Mouse (Mus musculus) hindbrain, embryonic 15.5 days (tissue): ENCODE measurements around the gene Clec16a. TPM values are rescaled to one million over a fixed set of nuclear protein-coding genes. Genes with fewer than 3 reads are reported as not detected.
A peak's percentile ranks its signal among the peaks of the same experiment; 100 is the strongest.

ENCODE experiments used
- ATAC-seq: fragments of 200-750 bp; cut with Nextera tagmentation; 2 replicates; pipeline ENCODE4 v1.8.0; 2017; ENCODE audit warnings: low read depth, moderate number of reproducible peaks, moderate TSS enrichment; ENCODE audit not compliant: low FRiP score
- H3K27ac ChIP-seq: fragments of 300-500 bp; sonication (generic); replicated peaks from 2 replicates; pipeline ENCODE4 v1.5.1; 2015; ENCODE audit warnings: mild to moderate bottlenecking, inconsistent platforms
- H3K27me3 ChIP-seq: fragments of 300-500 bp; sonication (generic); 2 replicates; pipeline ENCODE4 v1.6.1; 2015; ENCODE audit warnings: control low read depth, inconsistent platforms
- H3K36me3 ChIP-seq: fragments of 300-500 bp; sonication (generic); 2 replicates; pipeline ENCODE4 v1.6.1; 2015; ENCODE audit warnings: control low read depth, inconsistent platforms
- H3K4me1 ChIP-seq: fragments of 300-500 bp; sonication (generic); replicated peaks from 2 replicates; pipeline ENCODE4 v1.6.1; 2015; ENCODE audit warnings: control low read depth, inconsistent platforms
- H3K4me2 ChIP-seq: fragments of 300-500 bp; sonication (generic); 2 replicates; pipeline ENCODE4 v1.6.1; 2015; ENCODE audit warnings: moderate library complexity, mild to moderate bottlenecking, inconsistent platforms
- H3K4me3 ChIP-seq: fragments of 300-500 bp; sonication (generic); 2 replicates; pipeline ENCODE4 v1.5.1; 2015; ENCODE audit warnings: mild to moderate bottlenecking, inconsistent platforms
- H3K9ac ChIP-seq: fragments of 300-500 bp; sonication (generic); 2 replicates; pipeline ENCODE4 v1.6.1; 2015; ENCODE audit warnings: inconsistent platforms
- H3K9me3 ChIP-seq: fragments of 300-500 bp; sonication (generic); 2 replicates; pipeline ENCODE4 v1.6.1; 2016; ENCODE audit warnings: control low read depth, inconsistent platforms
- WGBS: fragments of 180-500 bp; shearing (Covaris S2); methylation state at CpG from one replicate; pipeline ENCODE4 v1.1.7; 2015; 5-methylcytosine and 5-hydroxymethylcytosine counted together
- polyA plus RNA-seq: library from polyadenylated mRNA; unstranded; fragments of >200 nt; fragmentation: Nextera tagmentation; extraction: Ambion mirVana; gene quantifications from 2 replicates; pipeline ENCODE4 v1.2.1, GENCODE M21; 2015

Clec16a gene
- polyA plus RNA-seq, 1 experiment from 2014 or later = 70.2 TPM

DNA sequence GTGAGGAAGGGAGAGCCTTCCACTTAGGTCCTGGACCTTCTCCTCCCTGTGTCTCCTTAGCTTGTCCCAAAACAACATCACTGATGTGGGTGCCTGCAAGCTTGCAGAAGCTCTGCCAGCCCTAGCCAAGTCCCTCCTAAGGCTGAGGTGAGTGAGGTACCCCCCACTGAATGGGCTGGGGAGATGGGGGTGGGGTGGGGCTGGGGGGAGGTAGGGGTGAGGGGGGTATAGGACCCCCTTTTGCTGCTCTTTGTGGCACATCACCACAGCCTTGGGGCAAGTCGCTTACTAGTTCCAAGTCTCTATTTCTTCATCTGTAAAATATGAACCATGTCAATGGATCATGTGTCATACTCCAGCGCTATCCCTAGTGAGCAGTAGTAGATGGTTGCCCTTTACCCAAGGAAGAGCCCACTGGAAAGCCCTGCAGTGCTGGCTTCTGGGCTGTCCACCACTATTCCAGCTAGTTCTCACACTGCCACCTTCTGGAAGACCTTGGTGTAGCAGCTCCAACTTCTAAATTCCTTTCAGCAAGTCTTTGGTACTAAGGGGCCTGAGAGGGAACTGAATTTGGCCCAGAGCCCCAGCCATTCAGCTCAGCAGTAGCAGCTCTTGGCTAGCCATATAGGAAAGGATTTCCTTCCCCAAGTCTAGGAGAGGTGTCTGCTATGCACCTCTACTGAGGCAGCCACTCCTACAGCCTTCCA is 24.1 kb upstream of the Clec16a start:
- Histone ChIP-seq H3K4me3 (no peak overlapping the region), H3K4me1 (no peaks in the 10 kb centered on the region), H3K36me3 (no peaks in the 10 kb centered on the region), H3K9me3 (no peaks in the 10 kb centered on the region), H3K9ac (no peak overlapping the region), H3K27ac (no peak overlapping the region), H3K4me2 (no peak overlapping the region), H3K27me3 (no peaks in the 10 kb centered on the region)
- ATAC-seq = peak; percentile 87
- 42% methylated on average over 2 of the region's 2 CpGs for WGBS

DNA sequence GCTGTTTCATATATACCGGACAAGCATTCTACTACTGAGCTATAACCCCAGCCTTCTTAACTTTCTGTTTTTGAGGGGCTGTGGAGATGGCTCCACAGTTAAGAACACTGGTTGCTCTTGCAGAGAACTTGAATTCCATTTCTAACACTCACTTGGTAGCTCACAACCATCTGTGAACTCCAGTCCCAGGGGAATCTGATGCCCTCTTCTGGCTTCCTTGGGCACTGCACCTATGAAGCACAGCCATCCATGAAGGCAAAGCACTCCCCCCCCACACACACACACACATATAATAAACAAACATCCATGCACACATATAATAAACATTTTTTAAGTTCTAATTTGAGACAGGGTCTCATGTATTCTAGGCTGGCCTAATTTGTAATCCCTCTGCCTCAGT is 22.3 kb upstream of the Clec16a start:
- Histone ChIP-seq H3K27me3 (no peaks in the 10 kb centered on the region), H3K9ac (no peak overlapping the region), H3K4me3 (no peak overlapping the region), H3K9me3 (no peaks in the 10 kb centered on the region), H3K27ac (no peak overlapping the region), H3K4me2 (no peak overlapping the region), H3K4me1 (0 out of 2 replicates have a peak, but pooled peaks cover 3% of the 10 kb centered on the region), H3K36me3 (no peaks in the 10 kb centered on the region)
- no peak for ATAC-seq
- 94% methylated on average over 1 of the region's 1 CpGs for whole genome bisulfite sequencing

DNA sequence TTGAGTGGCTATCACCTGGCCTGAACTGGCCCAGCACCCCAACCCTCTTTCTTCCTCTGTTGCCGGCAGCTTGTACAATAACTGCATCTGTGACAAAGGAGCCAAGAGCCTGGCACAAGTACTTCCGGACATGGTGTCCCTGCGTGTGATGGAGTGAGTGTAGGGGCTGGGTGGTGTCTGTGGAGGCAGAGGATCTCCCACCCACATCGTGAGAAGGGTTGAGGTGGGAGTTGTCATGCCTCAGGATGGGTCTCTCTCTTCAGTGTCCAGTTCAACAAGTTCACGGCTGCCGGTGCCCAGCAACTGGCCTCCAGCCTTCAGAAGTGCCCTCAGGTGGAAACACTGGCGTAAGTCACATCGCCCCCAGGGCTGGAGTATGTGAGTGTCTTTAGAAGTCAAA is 21.5 kb upstream of the Clec16a start:
- H3K4me1 ChIP-seq = 0 out of 2 replicates have a peak, but pooled peaks cover 3% of the 10 kb centered on the region

GRCm38 (mm10) chr16:10524866-10525609 is 20.1 kb upstream of the Clec16a start:
- 89% methylated on average over 4 of the region's 4 CpGs for WGBS

More for the DNA sequence above, 21.5 kb upstream of the Clec16a start:
- Histone ChIP-seq H3K27ac (no peak overlapping the region), H3K36me3 (no peaks in the 10 kb centered on the region), H3K9me3 (no peaks in the 10 kb centered on the region), H3K27me3 (no peaks in the 10 kb centered on the region), H3K4me2 (no peak overlapping the region), H3K4me3 (no peak overlapping the region), H3K9ac (no peak overlapping the region)
- no peak for ATAC-seq
- WGBS = 90% methylated on average over 8 of the region's 8 CpGs

DNA sequence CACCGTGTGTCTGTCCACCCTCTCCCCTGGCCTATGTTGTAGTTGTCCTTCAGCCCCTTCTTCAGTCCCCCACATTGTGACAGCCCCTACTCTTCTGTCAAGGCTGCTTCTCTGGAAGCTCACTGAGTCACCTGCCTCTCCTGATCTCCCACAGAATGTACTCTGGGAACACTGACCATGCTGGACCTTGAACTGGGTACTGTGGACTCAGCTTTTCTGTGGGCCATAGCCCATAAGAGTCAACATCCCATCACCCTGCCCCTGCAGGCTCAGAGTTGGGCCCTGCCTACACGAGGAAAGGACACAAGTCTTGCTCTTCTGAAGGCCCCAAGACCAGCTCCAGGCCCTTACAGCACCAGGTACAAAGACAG is 19.5 kb upstream of the Clec16a start:
- no peak overlapping the region for H3K9ac ChIP-seq
- H3K27ac ChIP-seq = no peak overlapping the region
- H3K4me3 ChIP-seq = no peak overlapping the region
- WGBS = 79% methylated on average over 2 of the region's 2 CpGs
- H3K9me3 ChIP-seq = no peaks in the 10 kb centered on the region
- no peak for ATAC-seq
- no peaks in the 10 kb centered on the region for H3K27me3 ChIP-seq
- H3K4me2 ChIP-seq = no peak overlapping the region
- H3K36me3 ChIP-seq = peaks cover 3% of the 10 kb centered on the region; the same call in 1 of the 2 replicates
- 0 out of 2 replicates have a peak, but pooled peaks cover 3% of the 10 kb centered on the region for H3K4me1 ChIP-seq

More at GRCm38 (mm10) chr16:10524866-10525609, 20.1 kb upstream of the Clec16a start:
- H3K27ac ChIP-seq = no peak overlapping the region
- H3K27me3 ChIP-seq = no peaks in the 10 kb centered on the region
- no peaks in the 10 kb centered on the region for H3K9me3 ChIP-seq
- no peak overlapping the region for H3K9ac ChIP-seq
- H3K4me2 ChIP-seq = no peak overlapping the region
- 0 out of 2 replicates have a peak, but pooled peaks cover 3% of the 10 kb centered on the region for H3K4me1 ChIP-seq
- no peak for ATAC-seq
- no peak overlapping the region for H3K4me3 ChIP-seq
- no peaks in the 10 kb centered on the region for H3K36me3 ChIP-seq

GRCm38 (mm10) chr16:10527046-10527644 is 18.0 kb upstream of the Clec16a start:
- no peak overlapping the region for H3K4me3 ChIP-seq
- WGBS = 72% methylated on average over 6 of the region's 6 CpGs

DNA sequence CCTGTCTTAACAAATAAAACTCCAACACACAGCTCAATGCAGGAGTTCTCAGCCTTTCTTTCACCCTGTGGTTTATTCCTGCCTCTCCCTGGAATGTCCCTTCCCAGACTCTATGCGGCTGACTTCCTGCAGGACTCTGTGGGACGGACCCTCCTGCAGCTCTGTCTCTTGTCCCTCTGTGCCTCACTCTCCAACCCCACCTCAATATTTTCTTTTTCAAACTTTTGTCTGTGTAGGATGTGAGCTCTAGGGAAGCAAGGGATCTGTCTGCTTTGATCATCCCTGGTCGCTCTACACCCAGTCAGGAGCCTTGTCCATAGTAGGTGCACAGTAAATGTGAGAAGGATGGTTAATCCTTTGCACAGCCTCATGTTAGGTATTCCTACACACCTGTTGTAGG is 16.8 kb upstream of the Clec16a start:
- Histone ChIP-seq H3K4me1 (0 out of 2 replicates have a peak, but pooled peaks cover 3% of the 10 kb centered on the region), H3K4me3 (no peak overlapping the region), H3K9me3 (no peaks in the 10 kb centered on the region), H3K27ac (no peak overlapping the region), H3K27me3 (no peaks in the 10 kb centered on the region), H3K9ac (no peak overlapping the region), H3K4me2 (no peak overlapping the region), H3K36me3 (peaks cover 5% of the 10 kb centered on the region; the same call in 1 of the 2 replicates)
- ATAC-seq = no peak
- 79% methylated on average over 3 of the region's 3 CpGs for WGBS

More at GRCm38 (mm10) chr16:10527046-10527644, 18.0 kb upstream of the Clec16a start:
- no peak overlapping the region for H3K27ac ChIP-seq
- no peaks in the 10 kb centered on the region for H3K9me3 ChIP-seq
- 0 out of 2 replicates have a peak, but pooled peaks have one; percentile 38 for ATAC-seq
- H3K9ac ChIP-seq = no peak overlapping the region
- H3K36me3 ChIP-seq = peaks cover 4% of the 10 kb centered on the region; the same call in 1 of the 2 replicates
- H3K27me3 ChIP-seq = no peaks in the 10 kb centered on the region
- H3K4me2 ChIP-seq = no peak overlapping the region
- H3K4me1 ChIP-seq = 0 out of 2 replicates have a peak, but pooled peaks cover 3% of the 10 kb centered on the region

DNA sequence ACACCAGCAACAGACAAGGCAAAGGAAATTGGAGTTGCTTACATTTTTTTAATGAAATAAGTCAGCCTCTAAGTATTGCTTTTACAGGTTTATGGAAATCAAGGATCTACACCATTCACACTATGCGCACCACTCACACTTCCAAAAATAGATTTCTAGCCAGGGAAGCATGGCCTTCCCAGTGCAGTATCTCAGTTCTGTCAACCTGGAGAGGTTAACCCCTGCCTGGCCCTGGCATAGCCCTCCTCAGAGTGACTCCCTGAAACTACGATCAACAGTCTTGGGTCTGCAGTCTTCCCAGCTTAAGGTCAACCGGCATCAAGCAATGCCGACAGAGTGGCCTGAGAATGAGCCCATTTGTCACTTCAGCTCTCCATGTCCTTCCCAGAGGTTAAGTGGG is 15.0 kb upstream of the Clec16a start:
- Histone ChIP-seq H3K27me3 (no peaks in the 10 kb centered on the region), H3K4me2 (no peak overlapping the region), H3K4me3 (no peak overlapping the region), H3K27ac (no peak overlapping the region), H3K9me3 (no peaks in the 10 kb centered on the region), H3K9ac (no peak overlapping the region), H3K36me3 (peaks cover 5% of the 10 kb centered on the region; the same call in 1 of the 2 replicates), H3K4me1 (0 out of 2 replicates have a peak, but pooled peaks cover 7% of the 10 kb centered on the region)
- ATAC-seq = no peak
- WGBS = 93% methylated on average over 4 of the region's 4 CpGs

DNA sequence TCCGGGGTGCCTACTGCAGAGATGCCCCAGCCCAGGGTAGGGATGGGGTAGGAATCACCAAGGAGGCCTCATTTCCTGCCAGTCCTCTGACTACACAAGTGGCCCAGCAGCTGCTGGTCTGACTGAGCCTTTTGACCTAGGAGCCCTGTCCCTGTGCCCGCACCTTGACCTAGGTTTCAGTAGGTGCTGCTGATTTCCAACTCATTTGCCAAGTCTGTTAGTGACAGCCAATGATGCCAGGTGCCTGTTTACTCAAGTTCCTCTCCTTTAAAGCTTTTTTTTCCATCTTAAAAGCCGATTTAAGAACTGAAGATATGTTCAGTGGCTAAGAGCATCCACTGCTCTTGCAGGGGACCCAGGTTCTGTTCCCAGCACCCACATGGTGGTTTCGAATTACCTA is 11.4 kb upstream of the Clec16a start:
- Histone ChIP-seq H3K27me3 (no peaks in the 10 kb centered on the region), H3K4me2 (no peak overlapping the region), H3K9ac (no peak overlapping the region), H3K4me3 (no peak overlapping the region), H3K27ac (no peak overlapping the region), H3K9me3 (no peaks in the 10 kb centered on the region), H3K4me1 (peaks cover 13% of the 10 kb centered on the region), H3K36me3 (peaks cover 15% of the 10 kb centered on the region)
- no peak for ATAC-seq
- 94% methylated on average over 4 of the region's 4 CpGs for WGBS

- Histone ChIP-seq H3K9me3 (no peaks in the 10 kb centered on the region), H3K4me1 (peaks cover 21% of the 10 kb centered on the region), H3K4me3 (no peak overlapping the region), H3K27ac (no peak overlapping the region), H3K27me3 (no peaks in the 10 kb centered on the region), H3K9ac (no peak overlapping the region), H3K4me2 (no peak overlapping the region), H3K36me3 (peaks cover 15% of the 10 kb centered on the region)
- ATAC-seq = no peak
- WGBS = 71% methylated on average over 7 of the region's 7 CpGs
These were observed 10.6 kb upstream of the Clec16a start for GRCm38 (mm10) chr16:10534567-10534966.

GRCm38 (mm10) chr16:10536323-10536722 is 8.8 kb upstream of the Clec16a start:
- H3K27me3 ChIP-seq = no peaks in the 10 kb centered on the region
- WGBS = 86% methylated on average over 5 of the region's 5 CpGs
- no peaks in the 10 kb centered on the region for H3K9me3 ChIP-seq

GRCm38 (mm10) chr16:10536961-10537360 is 8.2 kb upstream of the Clec16a start:
- H3K9ac ChIP-seq = no peak overlapping the region
- ATAC-seq = no peak

More at GRCm38 (mm10) chr16:10536323-10536722, 8.8 kb upstream of the Clec16a start:
- Histone ChIP-seq H3K27ac (no peak overlapping the region), H3K4me3 (no peak overlapping the region), H3K9ac (no peak overlapping the region), H3K36me3 (peaks cover 12% of the 10 kb centered on the region), H3K4me2 (no peak overlapping the region), H3K4me1 (peaks cover 39% of the 10 kb centered on the region)
- ATAC-seq = no peak

More at GRCm38 (mm10) chr16:10536961-10537360, 8.2 kb upstream of the Clec16a start:
- 93% methylated on average over 3 of the region's 3 CpGs for WGBS
- H3K4me1 ChIP-seq = peaks cover 45% of the 10 kb centered on the region
- H3K4me3 ChIP-seq = no peak overlapping the region
- peaks cover 12% of the 10 kb centered on the region for H3K36me3 ChIP-seq
- H3K4me2 ChIP-seq = no peak overlapping the region
- no peaks in the 10 kb centered on the region for H3K9me3 ChIP-seq
- H3K27me3 ChIP-seq = no peaks in the 10 kb centered on the region
- H3K27ac ChIP-seq = no peak overlapping the region
